Mouse (Mus musculus) ovary, postnatal 36 days (tissue): ENCODE data around the gene Rragb.
"Not testable (repeated sequence)": the region's sequence is repeated elsewhere in the genome, so short reads cannot be mapped to it uniquely, and the experiment has no call there.

Experiments used
- DNase-seq: peaks from one replicate; pipeline ENCODE4 v3.0.0; 2022; ENCODE audit warnings: low spot score, mixed read lengths

Rragb gene

GRCm38 (mm10) chrX:153139734-153140515 is at the start of gene Rragb:
Gene Rragb (plus strand): TSS chrX:153139981.
- peak; percentile 75 for DNase-seq

GRCm38 (mm10) chrX:153118486-153118885 is 21.3 kb upstream of the Rragb start, which contains the start of gene Foxr2:
Gene Foxr2 (plus strand): TSS chrX:153118786.
- DNase-seq, result no peak

- DNase-seq, result no peak
Observed at GRCm38 (mm10) chrX:153119013-153119412, 20.8 kb upstream of the Rragb start.

GRCm38 (mm10) chrX:153142656-153143055 is 2.9 kb downstream of the Rragb start:
- DNase-seq, result no peak

- DNase-seq, result no peak
Observed at GRCm38 (mm10) chrX:153151766-153152165, 12.0 kb downstream of the Rragb start.

GRCm38 (mm10) chrX:153155322-153155721 is 15.5 kb downstream of the Rragb start:
- peak; percentile 12 for DNase-seq

- DNase-seq, result no peak
Observed at GRCm38 (mm10) chrX:153174786-153175185, 35.0 kb downstream of the Rragb start.

- no peak for DNase-seq
Observed at GRCm38 (mm10) chrX:153182221-153182620, 42.4 kb downstream of the Rragb start.

- DNase-seq, result not testable (repeated sequence)
Observed at GRCm38 (mm10) chrX:153199185-153199584, 59.4 kb downstream of the Rragb start.

- DNase-seq, result no peak
Observed at GRCm38 (mm10) chrX:153211101-153211500, 71.3 kb downstream of the Rragb start.
